Mouse (Mus musculus): Measurements from ENCODE around the gene Wdr90. TPM values are rescaled to one million over a fixed set of nuclear protein-coding genes. Genes with fewer than 3 reads are reported as not detected.
A peak's percentile ranks its signal among the peaks of the same experiment; 100 is the strongest.

Gene Wdr90
- polyA plus RNA-seq (2012; rRNA removed): 21.6 and 26.9 TPM in 2 replicates

DNA sequence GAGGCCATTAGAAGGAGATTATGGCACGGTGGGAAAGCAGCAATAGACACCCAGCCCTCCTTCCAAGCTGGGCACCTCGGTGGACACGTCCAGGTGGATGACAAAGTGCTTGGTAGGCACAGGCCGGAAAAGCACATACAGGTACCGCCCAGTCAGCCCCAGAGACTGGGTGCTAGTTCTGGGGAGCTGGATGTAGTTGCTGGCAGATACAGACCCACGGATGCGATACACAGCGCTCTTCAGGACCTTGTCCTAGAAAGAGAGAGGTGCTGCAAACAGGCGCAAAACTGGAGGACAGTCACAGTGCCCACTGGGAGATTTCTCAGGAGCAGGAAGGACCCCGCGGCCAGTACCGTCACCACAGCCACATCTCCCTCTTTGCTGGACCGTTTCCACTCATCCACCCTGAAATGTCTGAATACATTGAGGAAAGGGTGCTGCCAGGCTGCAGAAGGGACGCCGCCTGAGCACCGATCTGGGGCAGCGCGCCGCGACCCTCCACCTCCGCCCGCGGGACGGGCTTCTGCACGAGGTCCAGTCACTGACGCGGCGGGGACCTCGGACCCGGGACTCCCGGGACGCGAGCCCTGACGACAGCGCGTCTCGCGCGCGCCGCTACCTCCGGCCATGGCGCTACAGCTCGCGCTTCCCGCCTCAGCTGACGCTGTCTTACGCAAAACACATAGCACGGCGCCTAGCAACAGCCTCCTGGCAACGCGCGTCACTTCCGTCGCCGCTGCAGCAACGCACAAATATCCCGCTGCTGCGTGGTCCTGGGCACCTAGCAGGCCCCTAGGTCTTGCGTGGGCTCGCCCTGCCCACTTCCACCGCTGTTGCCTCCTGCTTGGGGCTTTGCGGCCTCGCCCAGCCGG lies at the start of gene Wdr90:
Gene Wdr90, minus strand, starts transcription at position 670 of the 872 bp plus-strand sequence.
- H3K4me1 ChIP-seq (ENCODE audit: control insufficient read depth, insufficient read depth, low read length): peaks cover 7% of the 10 kb centered on the region
- DNase-seq: peak; percentile 93 to 94
- peak within 1 kb of the TSS; percentile 98 for H3K27ac ChIP-seq (ENCODE audit: insufficient read depth, low read length)
- TF ChIP-seq CTCF (IDR thresholded peaks at IDR 0.05; ENCODE audit: borderline replicate concordance, insufficient read depth, low read depth, low read length): no peak
- peak; percentile 95 for TF ChIP-seq POLR2A (IDR thresholded peaks at IDR 0.05; ENCODE audit: borderline replicate concordance, insufficient read depth, low read length)
- H3K27me3 ChIP-seq (ENCODE audit: control insufficient read depth, insufficient read depth, low read length): no peaks in the 10 kb centered on the region
- 2% methylated on average over 65 of the region's 65 CpGs for WGBS
- peak within 1 kb of the TSS; percentile 91 for H3K4me3 ChIP-seq (replicated peaks; ENCODE audit: insufficient read depth, low read depth, low read length)

DNA sequence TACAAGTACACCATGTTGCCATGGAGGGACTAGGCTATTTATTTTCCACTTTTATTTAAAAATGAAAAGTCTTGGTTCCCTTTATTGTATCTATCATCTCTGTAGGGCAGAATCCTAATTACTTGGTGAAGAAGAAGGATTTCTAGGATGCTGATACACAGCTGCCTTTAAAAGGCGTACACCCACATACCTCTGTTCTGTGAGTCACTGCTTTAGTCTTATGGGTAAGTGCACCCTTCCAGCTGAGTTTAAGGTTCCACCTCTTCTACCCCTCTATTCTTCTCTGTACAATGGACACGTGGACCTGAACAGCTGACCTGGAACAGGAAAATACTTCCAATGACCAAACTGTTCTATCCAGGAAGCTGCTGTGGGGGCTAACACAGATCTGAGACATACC lies 46.3 kb upstream of the Wdr90 start:
- DNase-seq: no peak
- TF ChIP-seq POLR2A (IDR thresholded peaks at IDR 0.05; ENCODE audit: borderline replicate concordance, insufficient read depth, low read length) (no peak), CTCF (IDR thresholded peaks at IDR 0.05; ENCODE audit: borderline replicate concordance, insufficient read depth, low read depth, low read length) (no peak)

DNA sequence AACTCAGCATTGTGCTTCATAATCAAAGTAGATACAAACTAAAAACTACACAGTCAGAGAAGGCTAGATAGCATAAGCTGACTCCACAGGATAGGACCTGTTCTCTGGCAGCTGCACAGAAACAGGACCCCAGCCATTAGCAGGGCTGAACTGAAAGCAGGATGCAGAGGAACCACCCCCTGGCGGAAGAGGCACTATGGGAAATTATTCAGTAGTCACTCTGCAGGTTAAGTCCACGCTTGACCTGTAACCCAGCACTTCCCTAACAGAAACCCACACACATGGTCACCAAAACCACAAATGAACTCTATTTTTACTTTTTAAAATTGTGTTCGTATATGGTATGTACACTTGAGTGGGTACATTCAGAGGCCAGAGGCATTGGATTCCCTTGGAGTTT lies 41.8 kb upstream of the Wdr90 start:
- H3K4me1 ChIP-seq (ENCODE audit: control insufficient read depth, insufficient read depth, low read length): peaks cover 9% of the 10 kb centered on the region
- WGBS: 75% methylated on average over 3 of the region's 3 CpGs
- H3K27me3 ChIP-seq (ENCODE audit: control insufficient read depth, insufficient read depth, low read length): no peaks in the 10 kb centered on the region
- H3K27ac ChIP-seq (ENCODE audit: insufficient read depth, low read length): no peak overlapping the region
- DNase-seq: no peak
- no peak for TF ChIP-seq POLR2A (IDR thresholded peaks at IDR 0.05; ENCODE audit: borderline replicate concordance, insufficient read depth, low read length)
- TF ChIP-seq CTCF (IDR thresholded peaks at IDR 0.05; ENCODE audit: borderline replicate concordance, insufficient read depth, low read depth, low read length): no peak
- H3K4me3 ChIP-seq (replicated peaks; ENCODE audit: insufficient read depth, low read depth, low read length): no peak overlapping the region

More for the DNA sequence above, 46.3 kb upstream of the Wdr90 start:
- Histone ChIP-seq H3K4me1 (ENCODE audit: control insufficient read depth, insufficient read depth, low read length) (peaks cover 17% of the 10 kb centered on the region), H3K4me3 (replicated peaks; ENCODE audit: insufficient read depth, low read depth, low read length) (no peak overlapping the region), H3K27ac (ENCODE audit: insufficient read depth, low read length) (no peak overlapping the region), H3K27me3 (ENCODE audit: control insufficient read depth, insufficient read depth, low read length) (no peaks in the 10 kb centered on the region)
- 73% methylated on average over 2 of the region's 2 CpGs for WGBS

DNA sequence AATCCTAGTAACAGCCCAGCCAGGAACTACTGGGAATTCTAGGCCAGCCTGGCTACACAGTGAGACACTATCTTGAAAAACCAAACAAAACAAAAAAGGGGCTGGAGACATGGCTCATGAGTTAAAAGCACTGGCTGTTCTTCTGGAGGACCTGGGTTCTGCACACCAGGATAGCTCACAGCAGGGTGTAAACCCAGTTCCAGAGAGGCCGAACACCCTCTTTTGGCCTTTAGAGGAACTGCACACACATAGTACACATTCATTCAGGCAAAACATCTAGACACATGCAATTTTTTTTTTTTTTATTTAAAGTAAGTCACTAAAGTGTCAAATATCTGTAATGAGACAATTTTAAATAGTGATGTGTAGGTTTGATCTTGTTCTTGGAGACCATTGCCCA lies 38.9 kb upstream of the Wdr90 start:
- no peak overlapping the region for H3K4me3 ChIP-seq (replicated peaks; ENCODE audit: insufficient read depth, low read depth, low read length)
- H3K27me3 ChIP-seq (ENCODE audit: control insufficient read depth, insufficient read depth, low read length): no peaks in the 10 kb centered on the region
- H3K4me1 ChIP-seq (ENCODE audit: control insufficient read depth, insufficient read depth, low read length): peaks cover 21% of the 10 kb centered on the region
- WGBS: 89% methylated on average over 1 of the region's 1 CpGs
- DNase-seq: no peak
- TF ChIP-seq POLR2A (IDR thresholded peaks at IDR 0.05; ENCODE audit: borderline replicate concordance, insufficient read depth, low read length) (no peak), CTCF (IDR thresholded peaks at IDR 0.05; ENCODE audit: borderline replicate concordance, insufficient read depth, low read depth, low read length) (no peak)
- no peak overlapping the region for H3K27ac ChIP-seq (ENCODE audit: insufficient read depth, low read length)

DNA sequence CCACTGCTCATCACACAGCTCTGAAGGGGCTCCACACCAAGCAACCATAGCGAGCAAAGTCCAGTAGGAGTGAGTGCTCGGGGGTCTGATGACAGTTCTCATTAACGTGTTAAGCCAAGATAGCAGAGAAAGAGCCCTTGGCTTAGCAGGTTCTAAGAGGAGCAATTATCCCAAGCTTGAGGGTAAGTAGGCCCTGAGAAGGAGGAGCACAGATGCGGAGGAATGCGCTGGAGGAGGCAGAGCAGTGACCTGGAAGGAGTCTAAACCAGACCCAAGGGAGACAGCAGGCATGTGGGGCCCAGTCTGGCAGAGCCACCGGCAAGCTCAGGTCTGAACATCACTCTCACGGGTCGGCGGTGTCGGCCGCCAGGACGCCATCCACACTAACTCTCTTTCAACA lies 34.6 kb upstream of the Wdr90 start:
- Histone ChIP-seq H3K4me3 (replicated peaks; ENCODE audit: insufficient read depth, low read depth, low read length) (no peak overlapping the region), H3K4me1 (ENCODE audit: control insufficient read depth, insufficient read depth, low read length) (peaks cover 25% of the 10 kb centered on the region), H3K27ac (ENCODE audit: insufficient read depth, low read length) (peak overlapping the region; percentile 41), H3K27me3 (ENCODE audit: control insufficient read depth, insufficient read depth, low read length) (no peaks in the 10 kb centered on the region)
- TF ChIP-seq POLR2A (IDR thresholded peaks at IDR 0.05; ENCODE audit: borderline replicate concordance, insufficient read depth, low read length): no peak
- no peak for TF ChIP-seq CTCF (IDR thresholded peaks at IDR 0.05; ENCODE audit: borderline replicate concordance, insufficient read depth, low read depth, low read length)
- WGBS: 18% methylated on average over 12 of the region's 12 CpGs
- DNase-seq: peak in 1 of 2 experiments; percentile 35

DNA sequence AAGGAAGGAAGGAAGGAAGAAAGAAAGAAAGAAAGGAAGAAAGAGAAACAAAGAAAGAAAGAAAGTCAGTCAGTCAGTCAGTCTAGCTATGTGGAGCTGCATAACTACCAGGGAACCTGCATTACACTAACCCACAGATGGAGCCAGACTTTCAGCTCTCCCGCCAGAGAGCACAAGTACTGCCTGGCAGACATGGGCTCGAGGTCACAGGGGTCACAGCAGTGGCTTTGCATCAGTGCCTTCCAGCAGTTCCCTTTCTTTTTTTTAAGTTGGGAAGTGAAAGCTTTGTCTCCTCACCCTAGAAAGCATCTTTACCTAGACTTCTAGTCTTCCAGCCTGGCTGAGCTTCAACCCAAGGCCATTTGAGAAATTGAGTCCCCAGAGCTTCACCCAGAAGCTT lies 34.1 kb upstream of the Wdr90 start:
- H3K4me3 ChIP-seq (replicated peaks; ENCODE audit: insufficient read depth, low read depth, low read length): no peak overlapping the region
- DNase-seq: no peak
- WGBS: 22% methylated on average over 2 of the region's 2 CpGs
- H3K27ac ChIP-seq (ENCODE audit: insufficient read depth, low read length): peak overlapping the region; percentile 41
- H3K4me1 ChIP-seq (ENCODE audit: control insufficient read depth, insufficient read depth, low read length): peaks cover 25% of the 10 kb centered on the region
- TF ChIP-seq POLR2A (IDR thresholded peaks at IDR 0.05; ENCODE audit: borderline replicate concordance, insufficient read depth, low read length) (no peak), CTCF (IDR thresholded peaks at IDR 0.05; ENCODE audit: borderline replicate concordance, insufficient read depth, low read depth, low read length) (no peak)
- H3K27me3 ChIP-seq (ENCODE audit: control insufficient read depth, insufficient read depth, low read length): no peaks in the 10 kb centered on the region

DNA sequence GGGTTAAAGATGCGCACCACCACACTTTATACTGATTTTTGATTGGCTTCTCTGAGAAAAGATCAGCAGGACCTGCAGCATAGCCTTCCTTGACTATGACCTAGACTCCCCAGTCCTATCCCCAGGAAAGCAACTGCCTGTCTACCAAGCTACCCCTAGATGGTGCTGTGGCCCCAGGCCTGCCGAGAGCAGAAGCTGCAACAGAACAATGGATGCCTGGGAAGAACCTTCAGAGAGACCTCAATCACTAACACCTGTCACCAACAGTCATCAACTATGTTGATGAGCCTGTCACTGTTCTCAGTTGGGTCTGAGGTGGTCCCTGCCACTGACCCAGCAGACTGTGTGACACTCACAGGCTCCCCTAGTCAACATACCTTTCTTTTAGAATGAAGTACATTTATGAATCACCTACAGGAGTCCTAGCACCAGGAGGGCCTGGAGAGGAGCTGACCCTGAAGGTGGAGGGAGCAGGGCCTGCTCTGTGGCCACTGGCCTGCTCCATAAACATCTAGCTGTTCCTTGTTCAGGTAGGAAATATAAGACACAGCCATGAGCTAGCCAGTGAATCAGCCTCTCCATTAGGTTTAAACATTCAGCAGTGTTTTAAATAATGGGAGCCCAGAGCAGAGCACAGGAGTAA lies 32.8 kb upstream of the Wdr90 start:
- H3K27me3 ChIP-seq (ENCODE audit: control insufficient read depth, insufficient read depth, low read length): no peaks in the 10 kb centered on the region
- no peak overlapping the region for H3K4me3 ChIP-seq (replicated peaks; ENCODE audit: insufficient read depth, low read depth, low read length)
- WGBS: 34% methylated on average over 2 of the region's 2 CpGs
- 0 out of 2 replicates have a peak overlapping the region, but pooled peaks have one; percentile 14 for H3K27ac ChIP-seq (ENCODE audit: insufficient read depth, low read length)
- DNase-seq: peak; percentile 82 to 83
- TF ChIP-seq POLR2A (IDR thresholded peaks at IDR 0.05; ENCODE audit: borderline replicate concordance, insufficient read depth, low read length) (no peak), CTCF (IDR thresholded peaks at IDR 0.05; ENCODE audit: borderline replicate concordance, insufficient read depth, low read depth, low read length) (peak; percentile 98)
- H3K4me1 ChIP-seq (ENCODE audit: control insufficient read depth, insufficient read depth, low read length): peaks cover 25% of the 10 kb centered on the region
